Mouse (Mus musculus): ENCODE results near the gene Tsc22d1. TPM values are rescaled to one million over a fixed set of nuclear protein-coding genes. Genes with fewer than 3 reads are reported as not detected.
A peak's percentile ranks its signal among the peaks of the same experiment; 100 is the strongest.

Tsc22d1 gene
- polyA plus RNA-seq, 1 experiment from 2014 or later: 323 TPM

DNA sequence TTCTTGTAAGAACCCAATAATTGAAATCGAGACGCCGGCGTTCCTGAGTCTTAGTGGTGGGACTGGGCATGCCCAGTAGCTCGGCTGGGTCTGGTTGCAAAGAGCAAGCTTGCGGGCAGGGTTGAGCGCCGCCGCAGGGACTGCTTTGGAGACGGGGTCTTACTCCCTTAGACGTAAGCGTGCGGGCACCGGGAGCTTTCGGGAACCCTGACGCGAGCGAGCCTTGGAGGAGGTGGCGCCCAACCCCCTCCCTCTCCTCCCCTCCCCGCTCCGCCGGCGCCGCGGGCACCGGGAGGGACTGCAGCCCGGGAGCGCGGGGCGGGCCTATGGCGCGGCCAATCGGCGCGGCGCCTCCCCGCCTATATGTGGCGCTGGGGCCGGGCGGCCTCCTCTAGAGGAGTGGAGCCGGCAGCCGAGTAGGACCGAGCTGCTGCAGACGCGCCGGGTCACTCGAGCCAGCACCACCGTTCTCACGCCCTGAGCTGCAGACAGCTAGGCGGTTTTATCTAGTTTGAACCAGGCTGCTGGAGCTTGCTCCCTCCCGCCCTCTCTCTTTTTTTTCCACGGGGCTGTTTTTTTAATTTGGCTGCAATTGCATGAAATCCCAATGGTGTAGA lies 89.5 kb downstream of the Tsc22d1 start:
- ATAC-seq (ENCODE audit: insufficient number of reproducible peaks, low FRiP score): peak; percentile 96
- Histone ChIP-seq H3K27ac (ENCODE audit: poor library complexity, severe bottlenecking) (peak overlapping the region; percentile 100), H3K9me3 (replicated peaks) (no peaks in the 10 kb centered on the region), H3K4me1 (replicated peaks) (peaks cover 25% of the 10 kb centered on the region), H3K9ac (peak overlapping the region; percentile 99), H3K27me3 (replicated peaks) (no peaks in the 10 kb centered on the region), H3K4me2 (peak overlapping the region; percentile 97), H3K4me3 (peak overlapping the region; percentile 64), H3K36me3 (peaks cover 20% of the 10 kb centered on the region)
- under 1% methylated on average over 51 of the region's 52 CpGs for WGBS

DNA sequence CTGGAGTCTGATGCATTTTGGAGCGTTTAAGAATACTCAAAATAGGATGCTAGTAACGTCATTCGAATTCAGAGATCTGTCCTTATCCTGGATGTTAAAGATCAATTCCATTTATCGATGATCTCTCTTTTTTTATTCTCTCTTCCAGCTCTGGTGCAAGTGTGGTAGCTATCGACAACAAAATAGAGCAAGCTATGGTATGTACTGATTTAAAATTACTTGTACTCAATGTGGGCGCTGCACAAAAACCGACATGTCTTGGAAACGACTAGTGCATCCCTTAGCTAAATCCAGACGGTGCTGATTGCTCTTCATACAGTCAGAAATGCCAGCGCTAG lies 90.3 kb downstream of the Tsc22d1 start:
- peak overlapping the region; percentile 100 for H3K27ac ChIP-seq (ENCODE audit: poor library complexity, severe bottlenecking)
- H3K4me3 ChIP-seq: peak overlapping the region; percentile 64
- no peaks in the 10 kb centered on the region for H3K27me3 ChIP-seq (replicated peaks)
- H3K4me2 ChIP-seq: peak overlapping the region; percentile 97
- peak overlapping the region; percentile 99 for H3K9ac ChIP-seq
- whole genome bisulfite sequencing: under 1% methylated on average over 10 of the region's 10 CpGs
- peaks cover 23% of the 10 kb centered on the region for H3K4me1 ChIP-seq (replicated peaks)
- H3K9me3 ChIP-seq (replicated peaks): no peaks in the 10 kb centered on the region
- peaks cover 21% of the 10 kb centered on the region for H3K36me3 ChIP-seq
- no peak for ATAC-seq (ENCODE audit: insufficient number of reproducible peaks, low FRiP score)

DNA sequence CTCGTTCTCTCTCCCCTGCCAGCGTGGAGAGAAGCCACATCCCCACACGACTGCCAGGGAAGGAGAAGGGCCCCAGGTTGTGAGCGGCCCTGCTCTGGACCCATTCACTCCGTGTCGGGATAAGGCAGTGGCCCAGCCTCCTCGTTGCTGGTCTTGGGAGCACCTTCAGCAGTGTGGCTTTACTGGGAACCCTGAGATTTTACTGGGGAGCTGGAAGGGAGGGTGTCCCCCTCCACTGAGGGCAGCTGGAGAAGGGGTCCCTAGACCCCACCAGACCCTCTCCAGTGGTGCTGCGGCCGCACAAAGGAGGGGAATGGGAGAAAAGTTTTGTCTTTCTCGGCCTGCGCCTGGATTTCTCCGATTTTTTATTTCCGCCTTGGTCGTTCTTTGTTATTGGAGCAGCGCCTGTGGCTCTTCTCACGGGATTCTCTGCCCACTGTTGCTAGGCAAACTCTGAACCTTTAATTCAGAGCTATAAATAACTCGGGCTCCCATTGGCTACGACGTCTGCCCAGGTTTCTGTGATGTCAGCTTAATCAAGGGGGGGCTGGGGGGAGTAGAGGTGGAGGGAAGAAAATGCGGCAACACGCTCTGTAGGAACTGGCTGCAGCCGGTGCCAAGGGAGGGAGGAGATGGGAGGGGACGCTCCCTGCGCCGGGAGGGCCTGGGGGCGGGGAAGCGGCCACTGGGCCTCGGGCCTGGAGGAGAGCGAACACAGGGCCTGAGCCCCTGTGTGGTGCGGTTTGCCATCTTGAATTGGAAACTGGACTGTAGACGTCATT lies 90.9 kb downstream of the Tsc22d1 start:
- no peaks in the 10 kb centered on the region for H3K9me3 ChIP-seq (replicated peaks)
- no peaks in the 10 kb centered on the region for H3K27me3 ChIP-seq (replicated peaks)
- H3K36me3 ChIP-seq: peaks cover 24% of the 10 kb centered on the region
- H3K4me1 ChIP-seq (replicated peaks): peaks cover 17% of the 10 kb centered on the region
- H3K4me3 ChIP-seq: peak overlapping the region; percentile 64
- under 1% methylated on average over 31 of the region's 31 CpGs for WGBS
- ATAC-seq (ENCODE audit: insufficient number of reproducible peaks, low FRiP score): peak; percentile 84
- H3K4me2 ChIP-seq: peak overlapping the region; percentile 97
- H3K27ac ChIP-seq (ENCODE audit: poor library complexity, severe bottlenecking): peak overlapping the region; percentile 100
- peak overlapping the region; percentile 99 for H3K9ac ChIP-seq

DNA sequence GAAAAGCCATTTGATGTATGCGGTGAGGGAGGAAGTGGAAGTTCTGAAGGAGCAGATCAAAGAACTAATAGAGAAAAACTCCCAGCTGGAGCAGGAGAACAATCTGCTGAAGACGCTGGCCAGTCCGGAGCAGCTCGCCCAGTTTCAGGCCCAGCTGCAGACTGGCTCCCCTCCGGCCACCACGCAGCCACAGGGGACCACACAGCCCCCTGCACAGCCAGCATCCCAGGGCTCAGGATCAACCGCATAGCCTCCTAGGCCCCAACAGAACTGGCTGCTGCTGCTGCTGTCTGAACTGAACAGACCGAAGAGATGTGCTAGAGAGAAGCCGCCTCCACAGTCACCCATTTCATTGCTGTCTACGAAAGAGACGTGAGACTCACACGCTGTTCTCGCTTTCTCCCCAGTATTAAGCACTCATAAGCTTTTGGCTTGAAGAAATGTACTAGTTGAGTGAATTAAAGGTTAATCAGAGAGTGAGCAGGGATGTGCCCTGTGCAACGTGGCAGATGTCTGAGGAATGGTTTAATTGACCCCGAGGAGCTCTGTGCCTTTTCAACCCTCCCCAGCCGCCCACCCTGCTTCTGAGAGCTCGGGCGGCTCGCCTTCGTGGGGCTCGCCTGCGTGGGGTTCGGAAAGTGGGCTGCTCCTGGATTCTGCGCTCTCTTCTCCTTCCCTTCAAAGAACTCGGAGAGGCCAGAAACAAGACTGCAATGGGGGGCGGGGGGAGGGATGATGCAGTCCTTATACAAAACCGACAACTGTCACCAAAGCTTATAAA lies 91.9 kb downstream of the Tsc22d1 start:
- peak overlapping the region; percentile 100 for H3K27ac ChIP-seq (ENCODE audit: poor library complexity, severe bottlenecking)
- H3K9me3 ChIP-seq (replicated peaks): no peaks in the 10 kb centered on the region
- peak overlapping the region; percentile 99 for H3K9ac ChIP-seq
- no peaks in the 10 kb centered on the region for H3K27me3 ChIP-seq (replicated peaks)
- WGBS: 50% methylated on average over 27 of the region's 27 CpGs
- peaks cover 24% of the 10 kb centered on the region for H3K36me3 ChIP-seq
- no peak for ATAC-seq (ENCODE audit: insufficient number of reproducible peaks, low FRiP score)
- peaks cover 17% of the 10 kb centered on the region for H3K4me1 ChIP-seq (replicated peaks)
- H3K4me2 ChIP-seq: peak overlapping the region; percentile 97
- peak overlapping the region; percentile 64 for H3K4me3 ChIP-seq

DNA sequence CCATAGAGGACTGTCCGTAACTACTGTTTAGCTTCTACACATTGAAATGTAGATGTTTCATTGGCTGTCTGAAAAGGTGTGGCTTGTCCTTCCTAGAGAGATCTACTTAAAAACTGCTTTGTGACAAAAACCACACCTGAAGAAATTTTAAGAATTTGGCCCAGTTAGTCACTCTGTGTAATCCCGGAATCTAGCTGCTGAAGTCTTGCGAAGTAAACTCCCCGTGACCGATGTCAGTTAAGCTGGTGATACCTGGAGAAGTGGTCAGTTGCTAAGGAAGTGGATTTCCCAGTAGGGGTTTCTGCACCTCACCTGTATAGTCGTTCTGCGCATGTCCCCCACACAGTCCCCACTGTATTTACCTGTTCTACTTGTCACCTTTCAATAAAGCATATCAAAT lies 92.6 kb downstream of the Tsc22d1 start:
- WGBS: 88% methylated on average over 7 of the region's 7 CpGs
- Histone ChIP-seq H3K27ac (ENCODE audit: poor library complexity, severe bottlenecking) (0 out of 2 replicates have a peak overlapping the region, but pooled peaks have one; percentile 50), H3K27me3 (replicated peaks) (no peaks in the 10 kb centered on the region), H3K4me1 (replicated peaks) (peaks cover 17% of the 10 kb centered on the region), H3K4me2 (peak overlapping the region; percentile 97), H3K36me3 (peaks cover 24% of the 10 kb centered on the region), H3K9ac (peak overlapping the region; percentile 43; the same call in 1 of the 2 replicates), H3K9me3 (replicated peaks) (no peaks in the 10 kb centered on the region), H3K4me3 (peak overlapping the region; percentile 10; the same call in 1 of the 2 replicates)
- ATAC-seq (ENCODE audit: insufficient number of reproducible peaks, low FRiP score): no peak

DNA sequence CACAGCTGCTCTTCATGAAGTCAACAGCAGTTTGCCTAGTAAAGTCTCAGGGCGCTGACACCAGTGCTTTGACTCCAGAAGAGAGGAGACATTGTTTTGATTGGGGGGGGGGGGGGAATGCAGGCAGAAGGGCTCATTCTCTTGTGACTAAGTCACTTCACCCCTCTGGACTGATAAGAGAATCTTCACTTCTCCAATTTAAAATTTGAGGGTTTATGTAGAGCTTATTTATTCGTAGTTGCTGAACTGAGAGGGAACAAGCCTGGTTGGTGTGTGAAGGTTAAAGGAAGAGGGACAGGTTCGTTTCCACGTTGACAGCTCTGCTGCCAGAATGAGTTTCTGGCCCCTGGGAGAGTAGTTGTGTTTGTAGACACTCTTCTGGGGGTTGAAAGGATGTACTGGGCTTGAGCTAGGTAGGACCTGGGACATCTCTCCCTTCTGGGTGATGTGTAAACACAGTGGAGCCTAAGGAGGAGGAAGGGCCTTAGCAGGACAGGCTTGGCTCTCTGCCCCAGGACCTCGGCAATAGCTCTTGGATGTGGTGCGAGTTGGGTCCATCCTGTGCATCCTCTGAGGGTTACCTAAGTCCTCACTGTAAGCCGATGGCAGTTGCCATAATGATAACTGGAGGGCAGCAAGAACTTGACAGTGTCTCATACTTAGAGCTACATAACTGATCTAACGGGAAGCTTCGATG lies 93.2 kb downstream of the Tsc22d1 start:
- Histone ChIP-seq H3K4me2 (peak overlapping the region; percentile 97), H3K36me3 (peaks cover 24% of the 10 kb centered on the region), H3K9ac (0 out of 2 replicates have a peak overlapping the region, but pooled peaks have one; percentile 43), H3K4me1 (replicated peaks) (peaks cover 21% of the 10 kb centered on the region), H3K9me3 (replicated peaks) (no peaks in the 10 kb centered on the region), H3K4me3 (no peak overlapping the region), H3K27me3 (replicated peaks) (no peaks in the 10 kb centered on the region), H3K27ac (ENCODE audit: poor library complexity, severe bottlenecking) (peak overlapping the region; percentile 50; the same call in 1 of the 2 replicates)
- ATAC-seq (ENCODE audit: insufficient number of reproducible peaks, low FRiP score): no peak
- 72% methylated on average over 9 of the region's 9 CpGs for WGBS

DNA sequence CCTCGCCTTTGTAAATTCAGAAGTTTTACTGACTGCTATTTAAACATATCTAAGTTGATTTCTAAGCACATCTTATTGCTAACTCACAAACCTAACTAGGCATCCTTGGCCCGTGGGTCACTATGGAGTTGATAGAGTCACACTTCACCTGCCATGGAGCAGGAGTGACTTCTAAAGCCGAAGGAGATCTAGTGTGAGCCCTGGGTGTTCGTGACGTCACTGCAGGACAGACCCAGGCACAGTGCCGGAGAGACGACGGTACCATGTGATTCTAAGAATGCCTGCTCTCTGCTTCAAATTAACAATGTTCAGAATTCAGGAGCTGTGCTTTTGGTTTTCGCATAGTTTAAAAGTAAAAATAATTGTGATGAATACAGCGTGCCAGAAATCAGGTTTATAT lies 93.9 kb downstream of the Tsc22d1 start:
- peaks cover 29% of the 10 kb centered on the region for H3K4me1 ChIP-seq (replicated peaks)
- H3K9me3 ChIP-seq (replicated peaks): no peaks in the 10 kb centered on the region
- no peak for ATAC-seq (ENCODE audit: insufficient number of reproducible peaks, low FRiP score)
- no peaks in the 10 kb centered on the region for H3K27me3 ChIP-seq (replicated peaks)
- H3K4me2 ChIP-seq: no peak overlapping the region
- H3K4me3 ChIP-seq: no peak overlapping the region
- peaks cover 24% of the 10 kb centered on the region for H3K36me3 ChIP-seq
- 66% methylated on average over 10 of the region's 10 CpGs for WGBS
- no peak overlapping the region for H3K27ac ChIP-seq (ENCODE audit: poor library complexity, severe bottlenecking)
- H3K9ac ChIP-seq: no peak overlapping the region

DNA sequence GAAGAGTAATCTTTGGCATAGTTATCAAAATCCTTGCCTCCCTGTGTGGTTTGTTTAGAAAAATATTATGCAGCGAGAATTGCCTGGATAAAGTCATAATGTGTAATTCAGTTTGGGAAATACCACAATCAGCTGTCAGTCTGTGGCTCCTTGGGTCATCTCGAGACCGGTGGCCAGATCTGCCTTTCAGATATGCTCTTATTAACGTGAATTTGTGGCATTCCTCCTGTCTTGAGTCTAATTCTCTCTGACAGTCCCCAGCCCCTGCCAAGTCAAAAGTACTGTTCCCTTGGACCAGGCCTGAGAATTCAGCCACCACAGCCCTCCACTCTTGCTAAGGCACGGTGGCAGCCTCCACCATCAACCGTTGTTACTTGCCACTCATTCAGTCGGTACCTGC lies 97.2 kb downstream of the Tsc22d1 start:
- 72% methylated on average over 7 of the region's 7 CpGs for WGBS
- Histone ChIP-seq H3K4me1 (replicated peaks) (peaks cover 51% of the 10 kb centered on the region), H3K27me3 (replicated peaks) (no peaks in the 10 kb centered on the region), H3K27ac (ENCODE audit: poor library complexity, severe bottlenecking) (no peak overlapping the region), H3K9ac (no peak overlapping the region), H3K4me2 (no peak overlapping the region), H3K9me3 (replicated peaks) (no peaks in the 10 kb centered on the region), H3K4me3 (no peak overlapping the region), H3K36me3 (peaks cover 17% of the 10 kb centered on the region)
- ATAC-seq (ENCODE audit: insufficient number of reproducible peaks, low FRiP score): no peak

DNA sequence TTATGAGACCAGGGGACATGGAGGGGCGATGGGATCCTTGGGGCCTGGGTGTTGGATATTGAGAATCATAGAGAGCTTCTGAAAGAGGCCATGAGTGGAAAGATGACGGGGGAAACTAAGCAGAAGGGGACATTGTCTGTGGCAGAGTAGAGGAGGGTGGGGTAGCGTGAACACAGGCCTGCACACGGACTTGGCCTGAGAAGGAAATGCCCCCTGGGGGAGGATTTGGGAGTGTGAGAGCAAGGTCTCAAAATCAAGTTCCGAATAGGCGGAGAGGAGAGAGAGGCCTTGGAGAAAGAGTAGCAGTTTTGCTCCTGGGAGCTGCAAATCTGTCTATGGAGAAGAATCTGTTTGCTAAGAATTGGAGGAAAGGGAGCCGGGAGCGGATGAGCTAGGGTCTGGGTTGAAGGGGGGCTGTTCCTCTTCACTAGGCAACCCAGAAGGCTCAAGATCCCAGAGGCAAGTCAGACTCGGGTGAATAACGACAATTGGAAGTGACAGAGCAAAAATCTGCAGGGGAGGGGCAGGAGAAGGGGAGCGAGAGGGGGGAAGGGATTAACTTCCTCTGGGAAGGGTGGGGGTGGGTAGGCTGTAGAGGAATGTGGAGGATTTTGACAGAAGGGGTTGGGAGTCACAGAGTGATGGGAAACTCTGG lies 98.8 kb downstream of the Tsc22d1 start:
- H3K4me2 ChIP-seq: peak overlapping the region; percentile 22
- no peaks in the 10 kb centered on the region for H3K9me3 ChIP-seq (replicated peaks)
- no peak overlapping the region for H3K9ac ChIP-seq
- peak overlapping the region; percentile 34; the same call in 1 of the 2 replicates for H3K27ac ChIP-seq (ENCODE audit: poor library complexity, severe bottlenecking)
- no peak overlapping the region for H3K4me3 ChIP-seq
- H3K27me3 ChIP-seq (replicated peaks): no peaks in the 10 kb centered on the region
- WGBS: 27% methylated on average over 11 of the region's 11 CpGs
- H3K4me1 ChIP-seq (replicated peaks): peaks cover 56% of the 10 kb centered on the region
- ATAC-seq (ENCODE audit: insufficient number of reproducible peaks, low FRiP score): no peak
- H3K36me3 ChIP-seq: peaks cover 4% of the 10 kb centered on the region; the same call in 1 of the 2 replicates

DNA sequence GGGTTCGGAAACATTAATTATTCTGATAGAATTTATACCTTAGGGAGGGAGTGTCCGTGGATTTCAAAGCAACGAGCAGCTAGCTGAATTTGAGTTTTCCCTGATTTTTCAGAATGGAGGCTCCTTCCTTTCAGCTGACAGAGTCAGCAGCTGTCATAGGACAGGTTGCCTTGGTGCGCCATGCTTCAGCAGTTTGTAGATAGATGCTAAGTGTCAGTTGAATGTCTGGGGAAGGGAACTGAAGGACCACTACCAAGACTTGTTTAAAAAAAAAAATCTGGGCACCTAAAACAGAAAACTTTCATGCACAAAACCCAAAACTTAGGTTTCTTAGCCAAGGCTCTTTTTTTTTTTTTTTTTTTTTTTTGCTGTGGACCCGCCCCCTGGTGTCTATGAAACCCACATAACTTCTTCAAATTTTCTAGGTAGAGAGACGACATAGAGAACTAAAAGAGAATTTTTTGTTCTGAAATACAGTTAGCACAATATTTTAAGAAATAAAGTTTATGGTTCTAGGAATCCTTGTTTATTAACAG lies 99.4 kb downstream of the Tsc22d1 start:
- Histone ChIP-seq H3K27me3 (replicated peaks) (no peaks in the 10 kb centered on the region), H3K4me2 (peak overlapping the region; percentile 22), H3K9ac (no peak overlapping the region), H3K36me3 (peaks cover 4% of the 10 kb centered on the region; the same call in 1 of the 2 replicates), H3K27ac (ENCODE audit: poor library complexity, severe bottlenecking) (no peak overlapping the region), H3K4me1 (replicated peaks) (peaks cover 57% of the 10 kb centered on the region), H3K4me3 (no peak overlapping the region), H3K9me3 (replicated peaks) (no peaks in the 10 kb centered on the region)
- WGBS: 44% methylated on average over 6 of the region's 6 CpGs
- no peak for ATAC-seq (ENCODE audit: insufficient number of reproducible peaks, low FRiP score)

Data from heart, embryonic 12.5 days (tissue).